Mouse (Mus musculus) forebrain, postnatal 0 days (tissue): Measurements from ENCODE around the gene Eno1. TPM values are rescaled to one million over a fixed set of nuclear protein-coding genes. Genes with fewer than 3 reads are reported as not detected.

Source experiments
- ATAC-seq: fragments of 200-750 bp; cut with Nextera tagmentation; 2 replicates; pipeline ENCODE4 v1.8.0; 2017; ENCODE audit warnings: mild to moderate bottlenecking, moderate library complexity
- DNase-seq: peaks from one replicate; pipeline ENCODE4 v3.0.0-alpha.2; 2015
- H3K27ac ChIP-seq: fragments of 300-500 bp; sonication (generic); 2 replicates; pipeline ENCODE4 v1.5.1; 2014; ENCODE audit warnings: low read depth, mild to moderate bottlenecking, antibody characterized with exemption, low read length, moderate library complexity, mixed read lengths
- H3K27me3 ChIP-seq: fragments of 300-500 bp; sonication (generic); 2 replicates; pipeline ENCODE4 v1.6.1; 2014; ENCODE audit warnings: mild to moderate bottlenecking, low read length, mixed read lengths; ENCODE audit not compliant: insufficient read depth
- H3K36me3 ChIP-seq: fragments of 300-500 bp; sonication (generic); 2 replicates; pipeline ENCODE4 v1.6.1; 2014; ENCODE audit warnings: mild to moderate bottlenecking, moderate library complexity; ENCODE audit not compliant: insufficient read depth
- H3K4me1 ChIP-seq: fragments of 300-500 bp; sonication (generic); 2 replicates; pipeline ENCODE4 v1.6.1; 2014; ENCODE audit warnings: antibody characterized with exemption; ENCODE audit not compliant: insufficient read depth
- H3K4me2 ChIP-seq: fragments of 300-500 bp; sonication (generic); 2 replicates; pipeline ENCODE4 v1.6.1; 2014; ENCODE audit warnings: low read depth, mild to moderate bottlenecking, moderate library complexity
- H3K4me3 ChIP-seq: fragments of 300-500 bp; sonication (generic); 2 replicates; pipeline ENCODE4 v1.5.1; 2014; ENCODE audit warnings: low read depth, low read length, mixed read lengths
- H3K9ac ChIP-seq: fragments of 300-500 bp; sonication (generic); 2 replicates; pipeline ENCODE4 v1.6.1; 2014; ENCODE audit warnings: mild to moderate bottlenecking
- H3K9me3 ChIP-seq: fragments of 300-500 bp; sonication (generic); 2 replicates; pipeline ENCODE4 v1.6.1; 2016; ENCODE audit warnings: low read length
- CTCF ChIP-seq: sonication (generic); IDR thresholded peaks from 2 replicates; pipeline ENCODE4 v1.5.1; 2016; ENCODE audit warnings: antibody characterized with exemption, control low read depth, low read depth
- WGBS: fragments of 180-500 bp; shearing (Covaris S2); extraction: QIAGEN DNeasy Blood & Tissue Kit; methylation state at CpG from one replicate; pipeline ENCODE4 v1.1.7; 2014; 5-methylcytosine and 5-hydroxymethylcytosine counted together
- polyA plus RNA-seq: library from polyadenylated mRNA; unstranded; fragments of >200 nt; fragmentation: Nextera tagmentation; extraction: Ambion mirVana; gene quantifications from 2 replicates; pipeline ENCODE4 v1.2.1, GENCODE M21; 2015
- total RNA-seq: library from RNA; depleted of rRNA; stranded (reverse); fragments of >200 nt; gene quantifications from 2 replicates; pipeline ENCODE4 v1.2.3, GENCODE M21; 2014

The Eno1 gene
- total and polyA plus RNA-seq, 2 experiments from 2014 or later = 328 to 963 TPM

DNA sequence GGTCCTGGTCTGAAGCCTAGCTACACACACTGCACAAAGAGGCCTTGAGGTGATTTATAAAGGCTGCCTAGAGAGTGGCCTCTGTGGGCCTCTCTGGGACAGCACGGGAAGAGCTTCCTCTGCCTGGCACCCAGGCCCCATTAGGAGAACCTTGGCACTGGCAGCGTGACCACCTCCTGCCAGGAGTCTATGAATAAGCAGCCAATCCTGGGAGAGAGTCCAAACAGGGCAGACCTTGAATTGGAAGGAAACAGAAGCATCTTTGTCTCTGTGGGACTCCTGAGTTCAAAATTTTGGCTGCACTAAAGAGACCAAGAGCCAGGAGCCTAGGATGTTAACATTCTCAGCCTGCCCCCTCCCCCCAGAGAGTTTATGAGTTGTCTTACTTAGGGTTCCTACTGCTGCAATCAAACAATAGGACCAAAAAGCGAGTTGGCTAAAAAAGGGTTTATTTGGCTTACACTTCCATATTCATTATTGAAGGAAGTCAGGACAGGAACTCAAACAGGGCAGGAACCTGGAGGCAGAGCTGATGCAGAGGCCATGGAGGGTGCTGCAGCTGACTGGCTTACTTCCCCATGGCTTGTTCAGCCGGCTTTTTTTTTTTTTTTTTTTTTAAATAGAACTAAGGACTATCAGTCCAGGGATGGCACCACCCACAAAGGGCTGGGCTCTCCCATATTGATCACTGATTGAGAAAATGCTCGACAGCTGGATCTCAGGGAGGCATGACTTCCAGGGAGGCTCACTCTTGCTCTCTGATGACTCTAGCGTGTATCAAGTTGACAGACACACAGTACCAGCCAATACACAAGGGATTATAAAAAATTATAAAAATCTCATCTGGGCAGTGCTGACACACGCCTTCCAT, 9.5 kb upstream of the Eno1 start:
- no peak; the same call in 1 of the 2 replicates for TF ChIP-seq CTCF
- peak overlapping the region; percentile 16; the same call in 1 of the 2 replicates for H3K27ac ChIP-seq
- peak; percentile 91 for ATAC-seq
- H3K4me2 ChIP-seq = no peak overlapping the region
- no peaks in the 10 kb centered on the region for H3K27me3 ChIP-seq
- peak; percentile 84 for DNase-seq
- H3K36me3 ChIP-seq = no peaks in the 10 kb centered on the region
- no peak overlapping the region for H3K4me3 ChIP-seq
- no peaks in the 10 kb centered on the region for H3K4me1 ChIP-seq
- WGBS = 40% methylated on average over 7 of the region's 7 CpGs
- no peaks in the 10 kb centered on the region for H3K9me3 ChIP-seq
- no peak overlapping the region for H3K9ac ChIP-seq

GRCm38 (mm10) chr4:150228581-150229348, 7.8 kb upstream of the Eno1 start:
- no peak for ATAC-seq
- Histone ChIP-seq H3K4me3 (no peak overlapping the region), H3K4me2 (no peak overlapping the region), H3K4me1 (no peaks in the 10 kb centered on the region), H3K9me3 (no peaks in the 10 kb centered on the region), H3K36me3 (no peaks in the 10 kb centered on the region), H3K27ac (no peak overlapping the region), H3K27me3 (no peaks in the 10 kb centered on the region), H3K9ac (no peak overlapping the region)
- 45% methylated on average over 7 of the region's 7 CpGs for WGBS
- DNase-seq = no peak
- TF ChIP-seq CTCF = no peak

DNA sequence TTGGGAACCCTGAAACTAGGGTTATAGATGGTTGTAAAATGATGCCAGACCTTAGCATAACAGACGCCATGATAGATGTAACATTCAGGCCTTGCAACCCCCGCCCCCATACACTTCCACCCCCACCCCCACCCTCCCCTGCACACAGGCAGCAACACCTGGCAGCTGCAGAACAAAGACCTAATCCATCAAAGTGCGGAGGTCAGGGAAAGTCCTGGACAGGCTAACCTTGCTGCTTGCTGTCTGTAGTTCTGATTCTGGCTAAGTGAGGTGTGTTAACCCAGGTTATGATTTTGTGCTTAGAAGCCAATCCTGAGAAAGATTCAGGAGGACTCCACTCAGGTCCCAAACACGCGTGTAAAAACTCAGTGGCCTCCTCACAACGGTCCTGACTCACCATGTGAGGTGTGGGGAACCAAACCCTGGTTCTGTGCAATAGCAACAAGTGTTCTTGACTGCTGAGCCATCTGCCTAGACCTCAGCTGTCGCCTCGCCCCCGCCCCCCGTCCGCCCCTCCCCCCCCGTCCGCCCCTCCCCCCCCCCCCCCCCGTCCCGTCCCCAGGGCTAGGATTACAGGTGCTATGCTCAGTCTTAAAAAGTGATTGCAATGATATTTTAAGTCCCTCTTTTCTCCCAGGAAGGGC, 6.7 kb upstream of the Eno1 start:
- Histone ChIP-seq H3K4me2 (no peak overlapping the region), H3K4me3 (no peak overlapping the region), H3K36me3 (no peaks in the 10 kb centered on the region), H3K9ac (no peak overlapping the region), H3K9me3 (no peaks in the 10 kb centered on the region), H3K27me3 (no peaks in the 10 kb centered on the region), H3K27ac (no peak overlapping the region), H3K4me1 (no peaks in the 10 kb centered on the region)
- TF ChIP-seq CTCF = no peak
- ATAC-seq = no peak
- no peak for DNase-seq
- 36% methylated on average over 12 of the region's 15 CpGs for whole genome bisulfite sequencing

- H3K4me1 ChIP-seq = no peaks in the 10 kb centered on the region
- H3K27me3 ChIP-seq = no peaks in the 10 kb centered on the region
- H3K4me3 ChIP-seq = no peak overlapping the region
- no peak overlapping the region for H3K9ac ChIP-seq
- ATAC-seq = no peak
- WGBS = 18% methylated on average over 21 of the region's 21 CpGs
- no peaks in the 10 kb centered on the region for H3K36me3 ChIP-seq
- no peaks in the 10 kb centered on the region for H3K9me3 ChIP-seq
- TF ChIP-seq CTCF = no peak
- no peak for DNase-seq
- H3K27ac ChIP-seq = no peak overlapping the region
- H3K4me2 ChIP-seq = no peak overlapping the region
Measured at GRCm38 (mm10) chr4:150230460-150231407, 5.8 kb upstream of the Eno1 start.

GRCm38 (mm10) chr4:150231871-150232270, 4.7 kb upstream of the Eno1 start:
- Histone ChIP-seq H3K27me3 (no peaks in the 10 kb centered on the region), H3K4me1 (no peaks in the 10 kb centered on the region), H3K9ac (no peak overlapping the region), H3K36me3 (no peaks in the 10 kb centered on the region), H3K4me3 (no peak overlapping the region), H3K9me3 (no peaks in the 10 kb centered on the region), H3K27ac (no peak overlapping the region), H3K4me2 (no peak overlapping the region)
- 59% methylated on average over 8 of the region's 8 CpGs for WGBS
- TF ChIP-seq CTCF = no peak
- DNase-seq = no peak
- no peak for ATAC-seq

DNA sequence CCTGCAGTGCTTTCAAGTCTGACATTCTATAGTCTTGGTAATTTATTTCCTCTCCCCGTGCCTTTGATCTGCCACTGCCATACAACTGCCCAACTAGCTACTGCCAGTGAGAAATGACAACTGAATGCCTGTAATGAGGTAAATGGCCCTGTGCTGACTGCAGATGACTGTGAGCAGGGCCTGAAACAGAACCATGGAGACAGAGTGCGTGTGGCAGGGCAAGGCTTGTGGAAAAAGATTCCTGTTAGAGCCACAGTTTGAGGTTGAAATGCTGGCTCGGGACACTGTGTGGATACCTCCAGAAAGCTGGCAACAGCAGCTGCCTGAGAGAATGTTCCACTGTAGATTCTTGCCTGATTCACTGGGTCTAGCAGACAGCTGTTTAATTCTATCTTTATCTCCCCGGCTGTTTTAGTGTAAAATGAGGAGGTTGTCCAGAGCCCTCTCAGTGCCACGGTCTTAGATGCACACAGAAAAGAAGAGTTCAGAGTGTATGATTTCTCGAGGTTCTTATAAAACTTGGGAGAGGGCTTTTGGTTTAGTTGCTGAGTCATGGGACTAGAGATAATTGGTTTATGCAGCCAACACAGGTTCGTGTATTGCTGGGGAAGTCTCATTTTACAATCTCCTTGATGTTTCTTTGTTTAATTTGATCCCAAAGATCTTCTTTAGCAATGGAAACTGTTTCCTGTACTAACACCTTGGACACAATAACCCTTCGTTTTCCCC, 1.8 kb upstream of the Eno1 start:
- TF ChIP-seq CTCF = no peak
- no peak for ATAC-seq
- Histone ChIP-seq H3K4me1 (peaks cover 17% of the 10 kb centered on the region), H3K27me3 (no peaks in the 10 kb centered on the region), H3K9ac (no peak overlapping the region), H3K4me2 (no peak overlapping the region), H3K4me3 (no peak overlapping the region), H3K36me3 (no peaks in the 10 kb centered on the region), H3K9me3 (no peaks in the 10 kb centered on the region), H3K27ac (0 out of 2 replicates have a peak overlapping the region, but pooled peaks have one; percentile 11)
- WGBS = 25% methylated on average over 8 of the region's 8 CpGs
- DNase-seq = no peak
